Mouse (Mus musculus) layer of hippocampus, adult 9-10 months (tissue): ENCODE measurements around the gene Gm45711.
"Not testable (repeated sequence)": the region's sequence is repeated elsewhere in the genome, so short reads cannot be mapped to it uniquely, and the experiment has no call there.

Experiments
- DNase-seq: peaks from one replicate; pipeline ENCODE4 v3.0.0; 2022; ENCODE audit warnings: low spot score

Gm45711 gene

DNA sequence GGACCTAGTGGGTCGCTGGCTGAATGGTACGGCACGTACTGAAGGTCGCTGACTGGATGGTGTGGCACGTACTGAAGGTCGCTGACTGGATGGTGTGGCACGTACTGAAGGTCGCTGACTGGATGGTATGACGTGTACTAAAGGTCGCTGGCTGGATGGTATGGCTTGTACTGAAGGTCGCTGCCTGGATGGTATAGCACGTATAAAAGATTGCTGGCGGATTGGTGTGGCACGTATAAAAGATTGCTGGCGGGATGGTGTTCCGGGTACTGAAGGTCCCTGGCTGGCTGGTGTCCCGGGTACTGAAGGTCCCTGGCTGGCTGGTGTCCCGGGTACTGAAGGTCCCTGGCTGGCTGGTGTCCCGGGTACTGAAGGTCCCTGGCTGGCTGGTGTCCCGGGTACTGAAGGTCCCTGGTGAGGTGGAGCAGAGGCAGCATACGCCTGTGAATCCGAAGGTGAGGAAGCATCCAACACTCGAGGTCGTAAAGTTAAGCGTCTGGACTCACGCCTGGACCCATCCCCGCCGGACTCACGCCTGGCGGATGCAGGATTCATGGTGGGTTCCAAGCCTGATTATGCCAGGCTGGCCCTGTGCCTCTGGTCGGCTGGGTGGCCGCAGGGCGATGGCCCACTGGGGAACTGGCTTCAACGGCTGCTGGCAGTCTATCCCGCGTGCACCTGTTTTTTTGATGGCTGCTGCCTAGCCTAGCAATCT lies at the start of gene Gm45711, which contains the start of gene Cmtm1:
Gm45711 (minus strand) TSS at position 641 of the 715 bp plus-strand sequence.
Cmtm1 (minus strand) TSS at position 705 of the 715 bp plus-strand sequence.
- not testable (repeated sequence) for DNase-seq

GRCm38 (mm10) chr8:104358637-104359036 lies 48.8 kb upstream of the Gm45711 start:
- DNase-seq = no peak

DNA sequence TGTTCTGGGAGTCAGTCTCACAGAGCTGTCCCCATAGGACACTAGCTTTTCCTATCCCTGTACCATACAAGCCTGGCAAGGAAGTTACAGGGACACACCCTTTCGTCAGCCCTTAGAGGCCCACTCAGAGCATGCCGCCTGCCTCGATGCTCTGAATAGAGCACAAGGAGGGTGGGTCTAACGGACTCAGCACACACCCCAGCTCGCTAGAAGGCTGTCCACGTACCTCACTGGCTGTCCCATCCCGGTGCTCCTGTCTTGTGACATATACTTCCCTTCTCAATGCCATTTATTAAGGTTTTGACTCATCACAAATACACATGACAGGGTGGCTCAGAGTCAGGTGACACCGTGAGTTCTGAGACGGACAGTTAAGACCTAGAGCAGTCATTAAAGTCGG lies 44.6 kb upstream of the Gm45711 start:
- DNase-seq = no peak

DNA sequence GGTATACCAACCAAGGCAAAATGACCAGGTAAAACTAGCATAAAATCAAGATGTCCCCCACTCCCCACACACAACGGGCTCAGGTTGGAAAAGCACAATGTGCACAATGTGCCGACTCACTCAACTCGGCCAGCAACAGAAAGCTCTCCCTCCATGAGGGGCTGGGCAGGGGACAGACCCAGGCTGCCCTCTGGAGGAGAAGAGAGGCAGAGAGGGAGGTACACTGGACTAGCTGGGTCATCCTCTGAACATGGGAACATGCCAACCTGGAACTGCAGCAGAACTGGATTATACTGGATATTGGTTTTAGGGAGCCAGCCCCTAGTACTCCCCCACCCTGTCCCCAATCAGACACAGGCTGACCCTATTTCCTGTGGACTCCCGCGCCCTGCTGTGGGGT lies 43.3 kb upstream of the Gm45711 start:
- no peak for DNase-seq

DNA sequence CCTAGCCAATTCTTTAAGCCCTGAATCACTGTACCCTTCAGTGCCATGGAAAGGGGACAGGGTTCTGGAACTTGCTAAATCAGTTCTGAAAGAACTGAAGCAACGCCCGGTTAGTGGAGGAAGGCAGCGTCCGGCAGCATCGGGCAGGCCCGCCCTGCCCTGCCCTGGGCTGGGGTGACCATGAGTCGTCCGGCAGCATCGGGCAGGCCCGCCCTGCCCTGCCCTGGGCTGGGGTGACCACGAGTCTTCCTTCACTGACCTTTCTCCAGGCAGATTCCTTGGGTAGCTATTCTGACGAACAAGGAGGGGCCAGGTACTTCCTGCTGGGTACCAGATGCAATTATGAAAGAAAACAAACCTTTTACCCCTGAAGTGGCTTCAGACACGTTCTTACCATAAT lies 40.2 kb upstream of the Gm45711 start:
- no peak for DNase-seq

DNA sequence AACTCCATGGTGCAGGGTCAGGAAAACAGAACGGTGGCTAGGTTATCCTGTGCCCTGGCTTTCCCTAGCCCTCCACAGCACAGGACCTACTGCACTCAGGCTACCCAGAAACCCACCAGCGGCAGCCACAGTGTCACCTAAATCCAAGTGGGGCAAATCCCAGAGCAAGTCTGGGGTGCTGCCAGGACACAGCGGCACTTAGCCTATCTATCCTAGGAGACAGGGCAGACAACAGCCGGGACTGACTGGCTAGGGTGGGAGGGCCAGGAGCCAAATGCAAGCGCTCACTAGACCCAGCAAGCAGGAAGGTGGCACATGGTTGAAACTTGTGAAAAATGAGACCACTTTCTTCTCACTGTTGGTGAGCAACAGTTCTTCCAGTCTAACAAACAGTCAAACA lies 39.1 kb upstream of the Gm45711 start:
- DNase-seq = no peak

GRCm38 (mm10) chr8:104346706-104347105 lies 36.8 kb upstream of the Gm45711 start:
- DNase-seq = no peak

- no peak for DNase-seq
These were observed 34.7 kb upstream of the Gm45711 start for GRCm38 (mm10) chr8:104344622-104345021.

- peak; percentile 52 for DNase-seq
These were observed 34.1 kb upstream of the Gm45711 start for GRCm38 (mm10) chr8:104343957-104344356.

GRCm38 (mm10) chr8:104342426-104342825 lies 32.5 kb upstream of the Gm45711 start:
- DNase-seq = no peak

DNA sequence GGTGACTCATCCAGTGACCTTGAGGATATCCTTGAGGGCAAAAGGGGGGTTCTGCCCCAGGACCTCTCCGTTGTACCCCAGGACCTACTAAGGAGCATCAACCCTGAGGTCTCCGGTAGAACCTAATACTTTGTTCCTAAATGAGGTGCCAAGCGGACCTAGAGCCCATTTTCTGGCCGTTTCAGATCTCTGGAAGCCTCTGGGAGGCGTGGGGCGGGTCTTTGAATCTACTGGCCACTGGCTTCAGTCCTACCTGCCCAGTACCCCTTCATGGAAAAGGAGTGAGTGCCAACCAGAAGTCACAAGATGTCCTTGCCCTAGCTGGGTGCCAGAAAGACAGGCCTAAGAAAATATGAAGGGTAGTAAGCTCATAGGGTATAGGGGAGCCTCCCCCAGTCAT lies 31.8 kb upstream of the Gm45711 start:
- no peak for DNase-seq

DNA sequence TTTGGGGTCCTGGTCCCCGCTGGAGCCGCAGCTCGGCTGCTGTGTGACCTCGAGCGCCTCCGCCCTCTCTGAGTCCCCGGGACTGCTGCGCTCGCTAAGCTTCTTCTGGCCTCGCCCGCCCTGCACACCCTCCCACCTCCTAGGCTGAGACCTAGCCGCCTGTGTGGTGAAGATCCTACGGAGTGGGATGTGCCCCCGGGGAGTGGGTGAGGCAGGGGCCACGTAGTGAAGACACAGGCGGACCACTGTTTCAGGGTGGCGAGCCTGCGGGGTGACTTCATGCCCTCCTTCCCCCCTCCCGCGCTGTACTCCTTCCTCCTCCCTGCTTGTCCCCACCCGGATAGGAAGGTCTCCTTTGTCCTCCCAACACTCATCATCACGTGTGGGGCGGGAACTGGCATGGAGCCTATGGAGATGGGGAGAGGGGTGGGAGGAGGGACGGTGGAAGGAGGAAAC lies 31.3 kb upstream of the Gm45711 start:
- peak; percentile 7 for DNase-seq

DNA sequence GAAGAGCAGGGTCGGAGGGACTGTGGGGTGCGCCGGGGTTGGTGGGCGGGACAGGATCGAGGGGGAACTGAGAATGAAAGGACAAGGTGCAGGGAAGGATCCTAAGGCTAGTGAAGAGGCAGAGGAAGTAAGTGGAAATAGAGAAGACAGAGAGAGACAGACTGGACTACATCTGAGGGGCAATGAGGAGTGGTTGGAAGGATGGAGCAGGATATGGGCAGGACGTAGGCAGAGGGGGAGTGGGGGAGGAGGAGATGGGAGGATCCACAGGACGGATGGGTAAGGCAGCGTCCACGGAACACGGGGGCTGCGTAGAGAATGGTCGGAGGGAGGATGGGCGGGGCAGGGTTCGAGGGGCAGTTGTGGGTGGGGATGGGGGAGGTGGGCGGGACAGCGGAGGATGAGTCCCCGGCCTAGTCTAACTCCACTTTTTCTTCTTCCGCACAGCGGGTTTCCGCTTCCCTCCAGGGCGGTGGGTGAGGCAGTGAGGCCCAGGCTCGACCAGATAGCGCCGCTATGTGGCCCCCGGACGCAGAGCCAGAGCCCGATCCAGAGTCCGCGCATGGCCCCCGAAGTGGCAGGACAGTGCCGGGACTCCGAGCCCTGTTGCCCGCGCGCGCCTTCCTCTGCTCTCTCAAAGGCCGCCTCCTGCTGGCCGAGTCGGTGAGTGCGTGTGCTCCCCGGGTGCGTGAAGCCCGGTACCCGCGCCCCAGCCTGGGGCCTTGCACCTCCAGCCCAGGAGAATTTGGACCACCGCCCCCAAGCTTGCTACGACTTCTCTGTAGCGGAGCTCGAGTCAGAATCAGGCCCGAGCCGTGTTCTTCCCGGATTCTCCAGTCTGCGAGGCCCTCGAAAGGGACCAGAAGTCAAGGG lies 30.6 kb upstream of the Gm45711 start:
- peak; percentile 20 for DNase-seq

DNA sequence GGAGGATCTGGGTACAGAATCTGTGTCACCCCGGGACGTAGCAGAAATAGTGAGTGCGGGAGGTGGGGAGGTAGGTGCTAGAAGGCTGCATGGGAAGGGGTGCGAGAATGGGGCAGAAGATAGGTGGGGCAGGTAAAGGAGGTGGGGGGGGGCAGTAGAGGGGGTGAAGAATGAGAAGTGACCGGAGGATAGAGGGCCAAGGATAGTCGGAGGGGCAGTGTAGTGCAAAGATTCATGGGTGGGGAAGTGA lies 30.0 kb upstream of the Gm45711 start:
- no peak for DNase-seq

DNA sequence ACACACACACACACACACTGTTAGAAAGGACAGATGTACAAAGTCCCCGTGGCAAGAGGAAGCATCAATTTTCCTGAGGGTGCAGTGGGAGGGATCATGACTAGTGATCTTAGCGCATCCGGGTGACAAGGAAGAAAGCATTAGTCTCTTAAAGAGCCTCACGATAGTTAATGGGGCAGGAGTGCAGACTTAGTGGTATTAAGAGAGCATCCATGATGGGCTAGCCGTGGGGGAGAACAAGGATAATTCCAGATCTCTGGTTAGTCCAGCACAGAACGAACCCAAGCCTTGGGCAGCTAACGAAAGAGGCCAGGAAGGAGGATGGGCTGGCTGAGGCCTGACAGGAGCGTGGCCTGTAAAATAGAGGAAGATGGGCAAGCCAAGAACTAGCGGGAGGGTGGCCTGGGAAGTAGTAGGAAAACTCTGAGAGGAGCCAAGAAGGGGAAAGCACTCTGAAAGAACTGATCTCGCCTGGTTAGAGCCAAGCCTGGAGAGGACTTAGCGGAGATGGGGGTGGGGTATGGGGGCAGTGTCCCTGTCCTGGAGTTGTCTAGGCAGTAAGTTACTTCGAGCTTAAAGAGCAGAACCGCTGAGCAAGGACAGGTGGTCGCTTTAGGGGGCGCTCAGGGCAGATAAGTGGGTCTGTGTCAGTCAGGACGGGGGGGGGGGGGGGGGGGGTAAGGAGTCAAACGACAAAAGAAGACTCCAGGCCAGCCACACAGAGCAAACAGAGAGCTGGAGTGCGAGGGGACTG lies 29.5 kb upstream of the Gm45711 start, which contains the start of gene Cmtm3:
Cmtm3 (plus strand) TSS at position 182 of the 754 bp plus-strand sequence.
- DNase-seq = no peak

DNA sequence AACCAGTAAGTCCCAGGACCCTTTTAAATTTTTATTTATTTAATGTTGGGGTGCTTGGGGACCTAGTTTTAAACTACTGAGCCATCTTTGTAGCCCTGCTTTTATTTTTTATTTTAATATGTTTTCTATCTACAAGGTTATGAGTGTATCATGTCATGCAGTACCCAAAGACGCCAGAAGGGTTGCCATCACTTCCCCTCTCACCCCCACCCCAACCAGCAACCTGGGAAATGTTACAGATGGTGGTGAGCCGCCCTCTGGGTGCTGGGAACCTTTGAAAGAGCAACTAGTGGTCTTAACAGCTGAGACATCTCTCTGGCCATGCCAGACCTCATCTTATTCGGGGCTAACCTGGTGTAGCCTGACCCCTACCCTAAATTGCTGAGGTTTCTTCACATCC lies 28.0 kb upstream of the Gm45711 start:
- DNase-seq = no peak

DNA sequence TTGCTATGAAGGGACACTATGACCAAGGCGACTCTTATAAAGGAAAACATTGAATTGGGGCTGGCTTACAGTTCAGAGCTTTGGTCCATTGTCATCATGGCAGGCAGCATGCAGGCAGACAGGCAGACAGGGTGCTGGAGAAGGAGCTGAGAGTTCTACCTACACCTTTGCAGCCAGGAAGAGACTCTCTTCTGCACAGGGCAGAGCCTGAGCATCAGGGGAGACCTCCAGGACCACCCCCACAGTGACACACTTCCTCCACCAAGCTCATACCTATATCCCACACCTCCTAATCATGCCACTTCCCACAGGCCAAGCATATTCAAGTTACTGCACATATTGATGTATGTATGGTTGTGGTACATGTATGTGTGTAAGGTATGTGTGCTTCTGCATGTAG lies 26.9 kb upstream of the Gm45711 start:
- no peak for DNase-seq

DNA sequence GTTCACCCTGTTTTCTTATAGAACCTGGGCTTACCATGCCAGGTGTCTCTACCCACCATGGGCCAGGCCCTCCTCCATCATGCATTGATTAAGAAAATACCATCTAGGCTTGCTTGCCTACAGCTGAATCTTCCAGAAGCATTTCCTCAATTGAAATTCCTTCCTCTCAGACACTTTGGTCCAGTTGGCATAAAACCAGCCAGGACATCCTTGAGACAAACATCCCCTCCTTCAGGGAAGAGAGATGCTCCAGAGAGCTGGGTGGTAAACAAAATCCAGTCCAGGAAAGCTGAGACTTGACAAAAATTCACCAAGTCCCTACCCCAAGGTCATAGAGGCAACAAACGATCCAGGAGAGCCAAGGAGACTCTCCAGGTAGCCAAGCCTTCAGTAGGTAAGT lies 24.3 kb upstream of the Gm45711 start:
- DNase-seq = no peak

- no peak for DNase-seq
These were observed 23.9 kb upstream of the Gm45711 start for GRCm38 (mm10) chr8:104333786-104334185.

GRCm38 (mm10) chr8:104332665-104333631 lies 23.1 kb upstream of the Gm45711 start:
- DNase-seq = no peak

DNA sequence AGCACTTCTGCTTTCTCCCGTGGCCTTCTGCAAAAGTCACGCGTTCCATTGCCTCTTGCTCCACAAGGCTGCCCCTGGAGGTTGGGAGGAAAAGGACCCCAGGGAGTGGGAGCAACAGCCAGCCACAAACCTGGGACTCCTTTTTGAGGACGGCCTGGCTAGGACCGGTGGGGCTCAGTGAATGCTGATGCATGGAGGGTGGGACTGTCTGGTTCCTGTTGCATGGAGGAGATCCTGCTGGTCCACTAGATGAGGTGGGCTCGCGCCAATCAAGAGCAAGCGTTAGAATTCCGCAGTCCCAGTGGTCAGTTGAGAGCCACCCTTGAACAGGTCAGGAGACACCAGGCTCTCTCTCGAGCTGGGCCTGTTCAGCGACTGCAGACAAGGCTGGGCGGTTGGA lies 12.0 kb upstream of the Gm45711 start, which contains the start of gene Cmtm2b:
Cmtm2b (plus strand) TSS at position 301 of the 400 bp plus-strand sequence.
- DNase-seq = not testable (repeated sequence)
